Mouse (Mus musculus) kidney, postnatal 0 days (tissue): ENCODE results near the gene Smim14. TPM values are rescaled to one million over a fixed set of nuclear protein-coding genes. Genes with fewer than 3 reads are reported as not detected.
A peak's percentile ranks its signal among the peaks of the same experiment; 100 is the strongest.

Experiments
- ATAC-seq: fragments of 200-750 bp; cut with Nextera tagmentation; replicated peaks from 2 replicates; pipeline ENCODE4 v1.8.0; 2017; ENCODE audit warnings: low read depth, moderate number of reproducible peaks, moderate TSS enrichment, moderate library complexity; ENCODE audit not compliant: low FRiP score
- DNase-seq: peaks from one replicate; pipeline ENCODE4 v3.0.0-alpha.2; 2016; ENCODE audit warnings: low spot score
- H3K27ac ChIP-seq: fragments of 300-500 bp; sonication (generic); 2 replicates; pipeline ENCODE4 v1.5.1; 2014; ENCODE audit warnings: mild to moderate bottlenecking
- H3K27me3 ChIP-seq: fragments of 300-500 bp; sonication (generic); 2 replicates; pipeline ENCODE4 v1.6.1; 2014; ENCODE audit warnings: low read length, mixed read lengths; ENCODE audit not compliant: insufficient read depth
- H3K36me3 ChIP-seq: fragments of 300-500 bp; sonication (generic); 2 replicates; pipeline ENCODE4 v1.6.1; 2014; ENCODE audit warnings: low read length, mixed read lengths; ENCODE audit not compliant: insufficient read depth
- H3K4me1 ChIP-seq: fragments of 300-500 bp; sonication (generic); replicated peaks from 2 replicates; pipeline ENCODE4 v1.6.1; 2014; ENCODE audit warnings: antibody characterized with exemption, low read length, mixed read lengths; ENCODE audit not compliant: insufficient read depth
- H3K4me2 ChIP-seq: fragments of 300-500 bp; sonication (generic); 2 replicates; pipeline ENCODE4 v1.6.1; 2014; ENCODE audit warnings: mild to moderate bottlenecking, low read length, moderate library complexity, mixed read lengths
- H3K4me3 ChIP-seq: fragments of 300-500 bp; sonication (generic); replicated peaks from 2 replicates; pipeline ENCODE4 v1.5.1; 2014; ENCODE audit warnings: low read depth, low read length
- H3K9ac ChIP-seq: fragments of 300-500 bp; sonication (generic); 2 replicates; pipeline ENCODE4 v1.6.1; 2014; ENCODE audit warnings: low read depth, low read length
- H3K9me3 ChIP-seq: fragments of 300-500 bp; sonication (generic); replicated peaks from 2 replicates; pipeline ENCODE4 v1.6.1; 2016; ENCODE audit warnings: low read length, inconsistent platforms, mixed read lengths
- CTCF ChIP-seq: IDR thresholded peaks from 2 replicates; pipeline ENCODE4 v1.5.1; 2016; ENCODE audit warnings: antibody characterized with exemption, low read depth, mild to moderate bottlenecking, moderate library complexity
- WGBS: fragments of 180-500 bp; shearing (Covaris S2); extraction: QIAGEN DNeasy Blood & Tissue Kit; methylation state at CpG from one replicate; pipeline ENCODE4 v1.1.7; 2014; 5-methylcytosine and 5-hydroxymethylcytosine counted together
- polyA plus RNA-seq: library from polyadenylated mRNA; unstranded; fragments of >200 nt; fragmentation: Nextera tagmentation; extraction: Ambion mirVana; gene quantifications from 2 replicates; pipeline ENCODE4 v1.2.1, GENCODE M21; 2015

Gene Smim14
- polyA plus RNA-seq, 1 experiment from 2014 or later = 199 TPM

DNA sequence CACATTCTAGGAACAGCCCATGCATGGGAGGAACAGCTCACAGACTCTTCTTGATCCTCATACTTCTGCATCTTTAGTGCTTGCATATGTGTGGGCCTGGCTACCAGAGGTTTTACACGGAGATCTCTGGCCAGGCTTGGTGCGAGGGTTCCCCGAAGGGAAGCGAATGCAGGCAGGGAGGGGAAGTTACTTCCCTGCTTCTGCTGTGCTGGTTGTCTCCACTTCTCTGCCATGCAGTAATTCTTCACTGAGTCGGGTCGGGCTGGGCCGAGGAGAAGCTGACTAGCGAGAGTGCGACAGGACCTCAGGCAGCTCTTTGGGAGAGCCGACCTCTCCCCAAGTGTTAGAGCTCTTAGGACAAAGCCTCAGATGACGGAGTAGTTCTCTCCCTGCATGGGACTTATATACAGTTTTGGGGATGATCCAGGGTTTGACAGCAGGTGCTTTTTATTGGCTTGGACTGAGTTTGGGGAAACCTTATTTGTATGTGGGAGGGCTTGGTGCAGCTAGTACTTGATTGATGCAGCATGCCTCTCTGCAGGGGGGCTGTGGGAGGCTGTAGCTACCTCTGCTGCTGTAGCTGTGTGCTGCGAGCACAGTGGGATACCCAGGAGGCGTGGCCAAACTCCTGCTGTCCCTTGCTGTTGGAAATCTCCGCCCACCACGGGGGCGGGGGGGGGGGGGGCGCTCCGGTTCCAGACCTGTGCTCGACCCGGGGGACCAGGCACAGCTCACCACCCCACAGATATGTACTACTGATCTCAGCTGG lies 24.3 kb upstream of the Smim14 start:
- H3K27me3 ChIP-seq = no peaks in the 10 kb centered on the region
- H3K4me1 ChIP-seq = no peaks in the 10 kb centered on the region
- no peak overlapping the region for H3K4me3 ChIP-seq
- no peaks in the 10 kb centered on the region for H3K9me3 ChIP-seq
- no peak overlapping the region for H3K4me2 ChIP-seq
- WGBS = 36% methylated on average over 20 of the region's 20 CpGs
- no peak overlapping the region for H3K27ac ChIP-seq
- ATAC-seq (no peak), DNase-seq (peak; percentile 27)
- H3K36me3 ChIP-seq = no peaks in the 10 kb centered on the region
- TF ChIP-seq CTCF = no peak
- no peak overlapping the region for H3K9ac ChIP-seq

DNA sequence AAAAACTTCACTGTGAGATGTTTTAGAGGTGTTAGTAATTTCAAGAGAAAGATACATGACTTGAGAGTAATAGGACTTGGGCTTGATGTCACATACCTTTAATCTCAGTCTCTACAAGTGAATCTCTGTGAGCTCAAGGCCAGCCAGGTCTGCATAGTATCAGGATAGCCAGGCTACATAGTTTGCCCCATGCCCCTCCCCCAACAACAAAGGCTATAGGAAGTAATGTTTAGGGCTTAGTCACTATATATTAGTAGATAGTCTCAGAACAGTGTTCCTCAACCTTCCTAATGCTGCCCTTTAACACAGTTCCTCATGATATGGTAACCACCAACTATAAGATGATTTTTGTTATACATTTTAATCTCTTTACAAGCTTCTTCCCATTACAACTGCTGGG lies 20.1 kb upstream of the Smim14 start:
- ATAC-seq = no peak

DNA sequence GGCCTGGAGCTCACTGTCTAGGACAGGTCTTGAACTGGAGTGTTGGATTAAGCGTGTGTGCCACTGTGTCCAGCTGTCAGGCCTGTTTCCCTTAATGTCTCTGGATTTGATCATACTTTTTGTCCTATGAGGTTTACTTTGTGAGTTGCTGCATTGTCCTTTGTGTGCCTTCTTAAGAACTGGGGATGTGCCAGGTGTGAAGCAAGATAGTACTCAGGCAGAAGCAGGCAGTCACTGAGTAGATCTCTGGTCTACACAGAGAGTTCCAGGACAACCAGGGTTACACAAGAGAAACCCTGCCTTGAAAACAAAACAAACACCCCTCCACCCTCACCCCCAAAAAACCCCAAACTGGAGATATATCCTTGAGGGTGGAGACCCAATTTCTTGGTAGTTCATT lies 12.7 kb upstream of the Smim14 start:
- Histone ChIP-seq H3K9ac (no peak overlapping the region), H3K4me2 (no peak overlapping the region), H3K4me1 (no peaks in the 10 kb centered on the region; the same call in 1 of the 2 replicates), H3K27me3 (no peaks in the 10 kb centered on the region), H3K4me3 (no peak overlapping the region), H3K9me3 (no peaks in the 10 kb centered on the region), H3K27ac (no peak overlapping the region), H3K36me3 (no peaks in the 10 kb centered on the region)
- no peak for TF ChIP-seq CTCF
- no peak for DNase-seq
- WGBS = 97% methylated on average over 1 of the region's 1 CpGs
- no peak for ATAC-seq

More for the DNA sequence above, 20.1 kb upstream of the Smim14 start:
- no peak for TF ChIP-seq CTCF
- Histone ChIP-seq H3K36me3 (no peaks in the 10 kb centered on the region), H3K9me3 (no peaks in the 10 kb centered on the region), H3K27ac (no peak overlapping the region), H3K9ac (no peak overlapping the region), H3K4me1 (no peaks in the 10 kb centered on the region), H3K4me3 (no peak overlapping the region), H3K27me3 (no peaks in the 10 kb centered on the region), H3K4me2 (no peak overlapping the region)
- no peak for DNase-seq

DNA sequence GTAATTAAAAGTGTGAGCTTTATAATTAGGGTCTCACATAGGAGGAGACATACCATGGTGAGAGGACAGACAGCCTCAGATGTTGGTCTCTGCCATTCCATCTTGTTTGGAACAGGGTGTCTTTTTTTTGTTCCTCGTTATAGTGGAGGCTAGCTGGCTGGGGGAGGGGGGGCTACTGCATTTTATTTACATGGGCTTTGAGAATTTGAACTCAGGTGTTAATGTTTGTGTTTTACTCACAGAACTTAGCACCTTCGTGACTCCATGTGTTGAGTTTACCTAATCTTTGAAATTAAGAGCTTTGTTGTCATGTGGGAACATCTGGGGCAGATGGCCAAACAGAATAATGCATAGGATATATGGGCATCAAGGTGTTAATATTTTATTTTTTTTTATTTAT lies 7.6 kb upstream of the Smim14 start:
- no peak for ATAC-seq
- no peaks in the 10 kb centered on the region for H3K4me1 ChIP-seq

DNA sequence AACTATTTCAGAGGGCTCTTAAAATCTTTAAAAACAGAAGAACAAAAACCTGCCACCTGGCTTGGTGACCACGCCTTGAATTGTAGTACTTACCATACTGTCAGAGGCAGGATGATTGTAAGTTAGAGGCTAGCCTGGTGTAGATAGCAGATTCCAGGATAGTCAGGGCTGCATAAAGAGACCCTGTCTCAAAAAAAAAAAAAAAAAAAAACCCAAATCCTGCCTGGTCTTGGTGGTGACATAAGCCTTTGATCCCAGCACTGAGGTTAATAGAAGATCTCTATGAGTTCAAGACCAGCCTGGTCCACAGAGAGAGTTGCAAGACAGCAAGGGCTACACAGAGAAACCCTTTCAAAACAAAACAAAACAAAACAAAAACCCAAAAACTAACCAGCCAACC lies 6.5 kb upstream of the Smim14 start:
- TF ChIP-seq CTCF = no peak
- Histone ChIP-seq H3K9ac (no peak overlapping the region), H3K27me3 (no peaks in the 10 kb centered on the region), H3K9me3 (no peaks in the 10 kb centered on the region), H3K4me3 (no peak overlapping the region), H3K27ac (peak overlapping the region; percentile 13; the same call in 1 of the 2 replicates), H3K4me1 (no peaks in the 10 kb centered on the region; the same call in 1 of the 2 replicates), H3K4me2 (no peak overlapping the region), H3K36me3 (no peaks in the 10 kb centered on the region)
- DNase-seq (no peak), ATAC-seq (no peak)
- WGBS = 89% methylated on average over 1 of the region's 1 CpGs

More for the DNA sequence above, 7.6 kb upstream of the Smim14 start:
- Histone ChIP-seq H3K36me3 (no peaks in the 10 kb centered on the region), H3K27me3 (no peaks in the 10 kb centered on the region), H3K4me3 (no peak overlapping the region), H3K4me2 (no peak overlapping the region), H3K9ac (no peak overlapping the region), H3K27ac (no peak overlapping the region), H3K9me3 (no peaks in the 10 kb centered on the region)
- no peak for TF ChIP-seq CTCF
- DNase-seq = no peak
- 95% methylated on average over 2 of the region's 2 CpGs for WGBS

DNA sequence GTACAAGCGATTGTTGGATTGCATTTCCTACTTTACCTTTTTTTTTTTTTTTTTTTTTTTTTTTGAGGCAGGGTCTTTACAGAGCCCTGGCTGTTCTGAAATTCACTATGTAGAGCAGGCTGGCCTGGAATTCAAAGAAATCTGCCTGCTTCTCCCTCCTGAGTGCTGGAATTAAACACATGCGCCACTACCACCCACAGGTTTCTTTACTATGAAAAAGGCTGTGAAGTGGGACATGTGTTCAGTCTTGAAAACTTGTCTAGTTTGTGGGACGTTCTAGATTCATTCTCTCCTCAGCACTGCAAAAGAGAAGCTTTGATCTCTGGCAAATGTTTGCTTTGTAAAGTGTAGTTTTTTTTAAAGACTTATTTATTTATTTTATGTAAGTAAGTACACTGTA lies 4.9 kb upstream of the Smim14 start:
- 81% methylated on average over 3 of the region's 3 CpGs for WGBS
- no peaks in the 10 kb centered on the region for H3K36me3 ChIP-seq
- no peak for TF ChIP-seq CTCF
- H3K4me3 ChIP-seq = no peak overlapping the region
- H3K4me1 ChIP-seq = no peaks in the 10 kb centered on the region; the same call in 1 of the 2 replicates
- H3K4me2 ChIP-seq = no peak overlapping the region
- no peaks in the 10 kb centered on the region for H3K27me3 ChIP-seq
- no peaks in the 10 kb centered on the region for H3K9me3 ChIP-seq
- H3K27ac ChIP-seq = no peak overlapping the region
- H3K9ac ChIP-seq = no peak overlapping the region
- DNase-seq (no peak), ATAC-seq (no peak)
